Mouse (Mus musculus) frontal cortex, postnatal 25 days (tissue): ENCODE measurements around the gene Shc2.
A peak's percentile ranks its signal among the peaks of the same experiment; 100 is the strongest.

Source experiments
- DNase-seq, 2 experiments: peaks; one replicate each; pipeline ENCODE4 v3.0.0; 2022; ENCODE audit warnings: low spot score in 2 of 2

Gene Shc2

GRCm38 (mm10) chr10:79637128-79638110, at the start of gene Shc2:
Gene Shc2, minus strand, starts transcription at chr10:79637918.
- DNase-seq, result peak; percentile 70 to 73

GRCm38 (mm10) chr10:79687513-79687912, 49.8 kb upstream of the Shc2 start:
- DNase-seq, result no peak

- DNase-seq, result no peak
Observed at GRCm38 (mm10) chr10:79686691-79687090, 49.0 kb upstream of the Shc2 start.

- DNase-seq, result no peak
Observed at GRCm38 (mm10) chr10:79686219-79686618, 48.5 kb upstream of the Shc2 start.

GRCm38 (mm10) chr10:79684770-79685600, 47.3 kb upstream of the Shc2 start:
- DNase-seq, result no peak

GRCm38 (mm10) chr10:79683726-79684640, 46.3 kb upstream of the Shc2 start:
- no peak for DNase-seq

- no peak for DNase-seq
Observed at GRCm38 (mm10) chr10:79682916-79683582, 45.3 kb upstream of the Shc2 start.

- DNase-seq, result no peak
Observed at GRCm38 (mm10) chr10:79682551-79682915, 44.8 kb upstream of the Shc2 start.

- peak; percentile 99 for DNase-seq
Observed at GRCm38 (mm10) chr10:79681591-79682245, 44.0 kb upstream of the Shc2 start, which contains the start of gene Cdc34. Gene Cdc34, plus strand, starts transcription at chr10:79682195.

GRCm38 (mm10) chr10:79680606-79681495, 43.1 kb upstream of the Shc2 start:
- DNase-seq, result no peak

GRCm38 (mm10) chr10:79675346-79676035, 37.8 kb upstream of the Shc2 start:
- DNase-seq, result no peak

GRCm38 (mm10) chr10:79673054-79673453, 35.3 kb upstream of the Shc2 start:
- DNase-seq, result no peak

GRCm38 (mm10) chr10:79672088-79672455, 34.4 kb upstream of the Shc2 start:
- DNase-seq, result no peak

GRCm38 (mm10) chr10:79671396-79672087, 33.8 kb upstream of the Shc2 start:
- DNase-seq, result no peak

GRCm38 (mm10) chr10:79670071-79670888, 32.6 kb upstream of the Shc2 start:
- no peak for DNase-seq

- DNase-seq, result peak; percentile 61 to 72
Observed at GRCm38 (mm10) chr10:79669576-79670057, 31.9 kb upstream of the Shc2 start.
